Mouse (Mus musculus): ENCODE measurements at regions not wholly inside any gene's neighbourhood (a gene's known extent, or its start where the extent isn't known, plus 50 kb on each side); places are given as distances from the start of the nearest gene placed in this dataset.

GRCm38 (mm10) chr13:80611937-80612336, 271.2 kb upstream of the Arrdc3 start:
- no peak for DNase-seq

- no peak for DNase-seq
These were observed 269.9 kb upstream of the Arrdc3 start for GRCm38 (mm10) chr13:80613167-80613883.

GRCm38 (mm10) chr13:80613884-80614247, 269.3 kb upstream of the Arrdc3 start:
- no peak for DNase-seq

- DNase-seq, result no peak
These were observed 268.2 kb upstream of the Arrdc3 start for GRCm38 (mm10) chr13:80614971-80615370.

GRCm38 (mm10) chr13:80623005-80623404, 260.2 kb upstream of the Arrdc3 start:
- no peak for DNase-seq

GRCm38 (mm10) chr13:80641334-80641733, 241.8 kb upstream of the Arrdc3 start:
- no peak for DNase-seq

GRCm38 (mm10) chr13:80647578-80647977, 235.6 kb upstream of the Arrdc3 start:
- no peak for DNase-seq

- no peak for DNase-seq
These were observed 230.1 kb upstream of the Arrdc3 start for GRCm38 (mm10) chr13:80652967-80653539.

GRCm38 (mm10) chr13:80666186-80666713, 216.9 kb upstream of the Arrdc3 start:
- no peak for DNase-seq

- no peak for DNase-seq
These were observed 193.3 kb upstream of the Arrdc3 start for GRCm38 (mm10) chr13:80689871-80690270.

- DNase-seq, result no peak
These were observed 192.4 kb upstream of the Arrdc3 start for GRCm38 (mm10) chr13:80690654-80691386.

GRCm38 (mm10) chr13:80695549-80696150, 187.5 kb upstream of the Arrdc3 start:
- no peak for DNase-seq

- peak; percentile 5 for DNase-seq
These were observed 173.5 kb upstream of the Arrdc3 start for GRCm38 (mm10) chr13:80709531-80710306.

- DNase-seq, result no peak
These were observed 163.9 kb upstream of the Arrdc3 start for GRCm38 (mm10) chr13:80719313-80719712.

GRCm38 (mm10) chr13:80723215-80724006, 159.8 kb upstream of the Arrdc3 start:
- no peak for DNase-seq

- no peak for DNase-seq
These were observed 154.0 kb upstream of the Arrdc3 start for GRCm38 (mm10) chr13:80729202-80729601.

- DNase-seq, result no peak
These were observed 137.2 kb upstream of the Arrdc3 start for GRCm38 (mm10) chr13:80745991-80746390.

GRCm38 (mm10) chr13:80747022-80747421, 136.2 kb upstream of the Arrdc3 start:
- peak; percentile 8 for DNase-seq
